Mouse (Mus musculus) bone marrow, adult 2 months (tissue): Measurements from ENCODE around the gene Lims1. TPM values are rescaled to one million over a fixed set of nuclear protein-coding genes. Genes with fewer than 3 reads are reported as not detected.

Experiments
- H3K27ac ChIP-seq: fragments of 200-500 bp; 2 replicates; pipeline ENCODE4 v1.5.1; 2012; ENCODE audit warnings: low read depth, mild to moderate bottlenecking, control low read depth, inconsistent platforms, low read length; ENCODE audit not compliant: control insufficient read depth, poor library complexity, insufficient read depth
- H3K4me1 ChIP-seq: fragments of 200-500 bp; 2 replicates; pipeline ENCODE4 v1.6.1; 2011; ENCODE audit warnings: low read length; ENCODE audit not compliant: control insufficient read depth, insufficient read depth
- H3K4me3 ChIP-seq: fragments of 200-500 bp; replicated peaks from 2 replicates; pipeline ENCODE3; 2011; ENCODE audit warnings: mild to moderate bottlenecking, low read depth, low read length, control low read depth; ENCODE audit not compliant: control insufficient read depth
- CTCF ChIP-seq: fragments of 200-500 bp; IDR thresholded peaks from 2 replicates; pipeline ENCODE4 v1.5.1; 2011; ENCODE audit warnings: low read length, control low read depth; ENCODE audit not compliant: control insufficient read depth, insufficient read depth
- POLR2A ChIP-seq: fragments of 200-500 bp; IDR thresholded peaks from 2 replicates; pipeline ENCODE4 v1.6.1; 2011; ENCODE audit warnings: low read depth, mild to moderate bottlenecking, control low read depth, low read length, borderline replicate concordance; ENCODE audit not compliant: control insufficient read depth
- WGBS: fragments of 180-500 bp; shearing (Covaris S2); methylation state at CpG from one replicate; pipeline ENCODE4 v1.1.7; 2018; 5-methylcytosine and 5-hydroxymethylcytosine counted together
- polyA plus RNA-seq: library from polyadenylated mRNA; stranded (reverse); fragments of >200 nt; gene quantifications from 2 replicates; pipeline ENCODE4 v1.2.4, GENCODE M21; 2011; ENCODE audit warnings: low replicate concordance; ENCODE audit not compliant: missing spikeins, insufficient read depth, insufficient read length

The Lims1 gene
- polyA plus RNA-seq, 1 experiment: 44.1 TPM

DNA sequence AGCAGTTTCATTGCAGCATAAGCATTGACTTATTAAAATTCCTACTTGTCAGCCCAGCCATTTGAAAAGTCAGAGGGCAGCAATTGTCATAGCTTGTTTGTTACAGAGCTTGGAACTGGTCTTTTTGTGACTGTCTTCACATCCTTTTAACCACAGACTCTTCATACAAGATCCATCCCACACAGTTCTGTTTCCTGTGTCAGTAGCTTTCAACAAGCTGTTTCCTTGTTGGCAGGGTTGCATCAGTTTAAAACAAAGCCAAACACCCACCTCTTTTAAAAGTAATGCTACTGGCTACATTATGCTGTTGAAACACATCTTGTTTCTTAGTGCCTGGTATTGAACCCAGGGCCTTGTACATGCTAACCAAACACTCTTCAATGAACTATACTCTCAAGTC is 46.9 kb downstream of the Lims1 start:
- no peak overlapping the region for H3K27ac ChIP-seq
- TF ChIP-seq CTCF (no peak), POLR2A (no peak)
- no peak overlapping the region for H3K4me3 ChIP-seq
- H3K4me1 ChIP-seq: peaks cover 7% of the 10 kb centered on the region

GRCm38 (mm10) chr10:58370559-58370958 is 47.3 kb downstream of the Lims1 start:
- H3K27ac ChIP-seq: no peak overlapping the region; the same call in 1 of the 2 replicates
- no peak for TF ChIP-seq POLR2A
- TF ChIP-seq CTCF: no peak
- H3K4me3 ChIP-seq: no peak overlapping the region
- H3K4me1 ChIP-seq: peaks cover 6% of the 10 kb centered on the region

GRCm38 (mm10) chr10:58371279-58371842 is 48.1 kb downstream of the Lims1 start:
- TF ChIP-seq POLR2A (no peak), CTCF (no peak)
- Histone ChIP-seq H3K4me1 (peaks cover 6% of the 10 kb centered on the region), H3K27ac (peak overlapping the region; percentile 54), H3K4me3 (peak overlapping the region; percentile 45)
- WGBS: 2% methylated on average over 14 of the region's 14 CpGs

DNA sequence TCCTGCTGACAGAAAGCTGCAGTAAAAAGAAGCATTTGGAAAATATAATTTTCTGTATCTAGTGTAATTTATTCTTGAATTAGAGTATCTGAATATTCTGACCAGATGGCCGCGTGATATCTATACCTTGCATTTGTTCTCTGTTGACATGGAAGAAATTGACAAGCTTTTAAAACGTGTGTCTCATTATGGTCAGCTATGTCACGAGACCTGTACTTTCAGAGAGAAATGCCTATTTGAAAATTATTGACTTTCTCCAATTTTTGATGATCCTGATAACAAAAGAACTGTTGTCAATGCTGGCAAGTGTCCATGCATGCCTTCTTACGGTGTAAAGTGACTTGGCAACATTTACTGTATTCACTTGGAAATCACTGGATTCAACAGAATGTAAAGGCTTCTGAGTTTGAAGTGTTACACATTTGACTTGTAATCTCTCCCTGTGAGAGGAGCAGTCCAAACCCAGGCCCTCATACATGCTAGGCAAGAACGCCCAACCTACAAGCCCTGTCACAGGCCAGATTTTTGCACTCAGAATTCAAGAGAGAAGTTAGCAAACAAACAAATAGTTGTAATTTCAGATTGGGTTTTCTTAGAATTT is 49.3 kb downstream of the Lims1 start:
- 34% methylated on average over 6 of the region's 6 CpGs for whole genome bisulfite sequencing
- no peak overlapping the region for H3K27ac ChIP-seq
- no peak overlapping the region for H3K4me3 ChIP-seq
- peaks cover 6% of the 10 kb centered on the region for H3K4me1 ChIP-seq
- TF ChIP-seq POLR2A (no peak), CTCF (no peak)

DNA sequence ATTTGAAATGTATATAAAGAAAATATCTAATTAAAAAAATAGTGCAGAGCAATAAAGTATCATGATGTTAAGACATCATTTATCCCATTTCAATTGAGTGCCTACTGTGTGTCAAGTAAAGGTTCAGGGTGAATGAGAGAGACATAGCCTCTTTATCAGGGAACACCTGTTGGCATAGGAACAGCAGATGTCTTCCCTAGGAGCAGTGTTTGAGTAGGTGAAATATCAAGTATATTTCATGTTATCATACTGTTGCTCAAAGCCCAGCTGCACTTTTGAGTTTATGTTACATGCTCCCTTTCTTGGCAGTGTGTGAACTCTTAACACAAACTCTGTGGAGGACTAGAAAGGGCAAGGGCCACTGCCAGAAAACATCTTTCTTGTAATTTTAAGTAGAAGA is 50.6 kb downstream of the Lims1 start:
- TF ChIP-seq CTCF (no peak), POLR2A (no peak)
- Histone ChIP-seq H3K4me3 (no peak overlapping the region), H3K27ac (no peak overlapping the region), H3K4me1 (peaks cover 5% of the 10 kb centered on the region)

GRCm38 (mm10) chr10:58377592-58378197 is 54.4 kb downstream of the Lims1 start:
- H3K27ac ChIP-seq: no peak overlapping the region
- TF ChIP-seq POLR2A (no peak), CTCF (peak; percentile 66)
- no peak overlapping the region for H3K4me3 ChIP-seq
- H3K4me1 ChIP-seq: peaks cover 1% of the 10 kb centered on the region; the same call in 1 of the 2 replicates
- 26% methylated on average over 4 of the region's 4 CpGs for WGBS

- H3K4me1 ChIP-seq: peaks cover 1% of the 10 kb centered on the region; the same call in 1 of the 2 replicates
- WGBS: 50% methylated on average over 1 of the region's 1 CpGs
- TF ChIP-seq CTCF (no peak), POLR2A (no peak)
- no peak overlapping the region for H3K4me3 ChIP-seq
- H3K27ac ChIP-seq: no peak overlapping the region
Measured at GRCm38 (mm10) chr10:58378380-58378779, 55.1 kb downstream of the Lims1 start.

DNA sequence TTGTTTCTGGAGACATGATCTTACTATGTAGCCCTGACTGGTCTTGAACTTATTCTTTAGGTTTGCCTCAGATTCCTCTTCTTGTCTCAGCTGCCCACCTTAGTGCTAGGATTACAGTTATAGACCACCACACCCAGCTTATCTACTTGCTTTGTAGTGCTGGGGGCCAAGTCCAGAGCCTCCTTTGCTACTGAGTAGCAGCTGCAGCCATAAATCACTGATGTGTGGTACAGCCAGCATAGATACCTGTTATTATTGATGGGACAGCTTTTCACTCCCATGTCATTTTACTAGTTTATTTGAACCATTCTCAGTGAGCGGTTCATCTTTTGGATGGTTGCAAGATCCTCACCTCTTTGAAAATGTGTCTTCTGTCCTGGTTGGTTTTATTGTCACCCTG is 56.4 kb downstream of the Lims1 start:
- Histone ChIP-seq H3K27ac (no peak overlapping the region), H3K4me3 (no peak overlapping the region), H3K4me1 (peaks cover 1% of the 10 kb centered on the region; the same call in 1 of the 2 replicates)
- WGBS: 97% methylated on average over 1 of the region's 1 CpGs
- TF ChIP-seq CTCF: no peak
- no peak for TF ChIP-seq POLR2A

GRCm38 (mm10) chr10:58381904-58382303 is 58.6 kb downstream of the Lims1 start:
- TF ChIP-seq CTCF (no peak), POLR2A (no peak)
- Histone ChIP-seq H3K4me1 (peaks cover 1% of the 10 kb centered on the region; the same call in 1 of the 2 replicates), H3K27ac (no peak overlapping the region), H3K4me3 (no peak overlapping the region)
- WGBS: 6% methylated on average over 1 of the region's 1 CpGs
